Mouse (Mus musculus): Measurements from ENCODE around the gene Slc37a3. TPM values are rescaled to one million over a fixed set of nuclear protein-coding genes. Genes with fewer than 3 reads are reported as not detected.
"Not testable (repeated sequence)": the region's sequence is repeated elsewhere in the genome, so short reads cannot be mapped to it uniquely, and the experiment has no call there.

Slc37a3 gene
- polyA plus RNA-seq, 1 experiment from 2014 or later, result 58.8 TPM

DNA sequence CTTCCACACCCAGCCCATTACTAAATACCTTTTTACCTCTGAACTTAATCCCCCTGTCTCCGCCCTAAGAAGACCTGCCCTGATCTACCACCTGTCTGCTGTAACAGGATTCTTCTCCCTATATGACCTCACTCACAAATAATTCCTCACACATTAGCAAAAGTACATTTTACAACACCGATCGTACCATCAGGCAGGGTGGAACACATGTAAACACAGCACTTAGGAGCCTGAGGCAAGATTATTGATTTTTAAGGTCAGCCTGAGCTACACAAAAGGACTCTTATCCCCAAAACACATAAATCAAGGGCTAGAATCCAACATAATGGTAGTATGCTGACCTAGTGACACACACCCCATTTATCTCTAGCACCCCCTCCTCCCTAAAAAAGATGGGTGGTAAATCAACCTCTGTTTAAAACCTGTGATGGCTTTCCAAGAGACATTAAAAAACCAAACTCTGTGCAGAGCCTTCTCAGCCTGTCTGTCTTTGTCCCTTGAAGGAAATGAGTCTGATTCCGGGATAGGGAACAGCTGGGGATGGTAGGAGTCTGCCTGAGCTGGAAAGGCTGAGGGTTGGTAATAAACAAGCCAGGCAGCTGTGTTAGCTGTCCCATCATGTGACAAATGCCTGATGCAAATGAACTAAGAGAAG is 4.0 kb downstream of the Slc37a3 start:
- H3K4me3 ChIP-seq (ENCODE audit: low read depth, low read length), result no peak overlapping the region
- no peak overlapping the region for H3K4me2 ChIP-seq (ENCODE audit: low read depth)
- H3K4me1 ChIP-seq (ENCODE audit: control insufficient read depth, insufficient read depth, low read length), result peaks cover 10% of the 10 kb centered on the region; the same call in 1 of the 2 replicates
- H3K27ac ChIP-seq (ENCODE audit: low read depth, low read length), result no peak overlapping the region
- peaks cover 4% of the 10 kb centered on the region for H3K36me3 ChIP-seq (ENCODE audit: control insufficient read depth, insufficient read depth, low read length)
- ATAC-seq (ENCODE audit: insufficient read depth, low FRiP score, low TSS enrichment) (peak; percentile 58), DNase-seq (ENCODE audit: low spot score) (peak; percentile 19)
- no peaks in the 10 kb centered on the region for H3K27me3 ChIP-seq (ENCODE audit: control insufficient read depth, insufficient read depth, low read length)
- H3K9ac ChIP-seq (ENCODE audit: low read length), result no peak overlapping the region
- 37% methylated on average over 4 of the region's 4 CpGs for WGBS
- no peaks in the 10 kb centered on the region for H3K9me3 ChIP-seq (ENCODE audit: control insufficient read depth, low read length)

DNA sequence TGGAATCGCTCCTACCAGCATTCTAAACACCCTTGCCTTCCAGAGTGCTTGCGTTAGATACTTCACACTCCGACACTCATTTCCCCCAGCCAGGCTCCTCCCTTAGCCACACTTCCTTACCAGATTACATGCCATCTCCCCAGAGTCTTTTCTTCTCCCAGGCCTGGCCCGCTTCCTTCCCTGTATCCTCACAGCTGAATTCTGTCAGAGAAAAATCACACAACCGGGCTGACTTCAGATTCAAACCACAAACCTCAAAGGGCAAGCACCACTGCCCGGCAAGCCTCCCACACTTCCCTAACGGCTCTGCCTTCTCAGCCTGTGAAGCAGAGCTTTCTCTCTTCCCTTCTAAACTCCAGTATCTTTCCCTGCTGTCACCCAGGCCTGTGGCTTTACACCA is 4.7 kb downstream of the Slc37a3 start:
- DNase-seq (ENCODE audit: low spot score), result no peak
- H3K27ac ChIP-seq (ENCODE audit: low read depth, low read length), result 0 out of 2 replicates have a peak overlapping the region, but pooled peaks have one; percentile 37
- no peak overlapping the region for H3K4me3 ChIP-seq (ENCODE audit: low read depth, low read length)
- H3K4me1 ChIP-seq (ENCODE audit: control insufficient read depth, insufficient read depth, low read length), result peaks cover 10% of the 10 kb centered on the region; the same call in 1 of the 2 replicates
- ATAC-seq (ENCODE audit: insufficient read depth, low FRiP score, low TSS enrichment), result no peak
- H3K27me3 ChIP-seq (ENCODE audit: control insufficient read depth, insufficient read depth, low read length), result no peaks in the 10 kb centered on the region
- H3K4me2 ChIP-seq (ENCODE audit: low read depth), result no peak overlapping the region
- H3K36me3 ChIP-seq (ENCODE audit: control insufficient read depth, insufficient read depth, low read length), result peaks cover 4% of the 10 kb centered on the region
- no peak overlapping the region for H3K9ac ChIP-seq (ENCODE audit: low read length)
- WGBS, result 47% methylated on average over 7 of the region's 7 CpGs
- no peaks in the 10 kb centered on the region for H3K9me3 ChIP-seq (ENCODE audit: control insufficient read depth, low read length)

DNA sequence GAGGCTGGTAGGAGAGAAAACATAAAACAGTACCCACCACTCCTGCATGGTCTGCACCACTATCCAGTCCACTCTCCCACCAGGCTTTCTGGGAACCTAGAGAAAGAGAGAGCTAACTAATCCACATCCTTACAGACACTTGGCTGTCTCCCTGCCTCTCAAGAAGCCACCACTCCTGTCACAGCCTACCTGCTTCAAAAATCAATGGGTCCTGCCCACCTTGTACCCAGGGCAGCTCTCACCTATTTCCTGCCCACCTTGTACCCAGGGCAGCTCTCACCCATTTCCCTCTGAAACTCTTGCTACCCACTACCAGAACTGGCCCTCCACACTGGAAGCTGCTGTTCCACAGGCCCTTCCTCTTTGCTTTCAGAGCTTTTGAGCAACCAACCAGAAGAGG is 5.4 kb downstream of the Slc37a3 start:
- Histone ChIP-seq H3K4me2 (ENCODE audit: low read depth) (no peak overlapping the region), H3K9me3 (ENCODE audit: control insufficient read depth, low read length) (no peaks in the 10 kb centered on the region), H3K27me3 (ENCODE audit: control insufficient read depth, insufficient read depth, low read length) (no peaks in the 10 kb centered on the region), H3K9ac (ENCODE audit: low read length) (no peak overlapping the region), H3K4me3 (ENCODE audit: low read depth, low read length) (no peak overlapping the region), H3K27ac (ENCODE audit: low read depth, low read length) (no peak overlapping the region), H3K36me3 (ENCODE audit: control insufficient read depth, insufficient read depth, low read length) (peaks cover 4% of the 10 kb centered on the region), H3K4me1 (ENCODE audit: control insufficient read depth, insufficient read depth, low read length) (peaks cover 10% of the 10 kb centered on the region; the same call in 1 of the 2 replicates)
- DNase-seq (ENCODE audit: low spot score) (no peak), ATAC-seq (ENCODE audit: insufficient read depth, low FRiP score, low TSS enrichment) (no peak)

DNA sequence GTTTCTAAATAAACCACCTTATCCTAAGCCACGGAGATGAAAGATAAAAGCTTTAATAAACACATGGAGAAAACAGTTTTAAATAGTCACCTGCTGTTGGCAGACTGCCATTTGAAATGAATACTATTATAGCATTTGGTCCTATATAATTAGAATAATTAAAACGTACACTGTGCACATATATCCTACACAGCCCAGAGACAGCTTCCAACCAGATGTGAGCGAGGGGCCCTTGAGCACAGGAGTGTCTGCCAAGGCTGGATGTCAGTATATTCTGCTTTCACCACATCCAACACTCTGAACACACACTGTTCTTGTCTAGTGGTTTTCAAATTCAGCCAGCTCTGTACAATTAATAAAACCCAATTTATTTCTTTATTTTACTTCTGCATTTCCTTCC is 7.8 kb downstream of the Slc37a3 start:
- Histone ChIP-seq H3K4me2 (ENCODE audit: low read depth) (no peak overlapping the region), H3K9me3 (ENCODE audit: control insufficient read depth, low read length) (no peaks in the 10 kb centered on the region), H3K27ac (ENCODE audit: low read depth, low read length) (no peak overlapping the region), H3K4me3 (ENCODE audit: low read depth, low read length) (no peak overlapping the region), H3K4me1 (ENCODE audit: control insufficient read depth, insufficient read depth, low read length) (peaks cover 7% of the 10 kb centered on the region; the same call in 1 of the 2 replicates), H3K27me3 (ENCODE audit: control insufficient read depth, insufficient read depth, low read length) (no peaks in the 10 kb centered on the region), H3K36me3 (ENCODE audit: control insufficient read depth, insufficient read depth, low read length) (peaks cover 4% of the 10 kb centered on the region), H3K9ac (ENCODE audit: low read length) (no peak overlapping the region)
- DNase-seq (ENCODE audit: low spot score) (no peak), ATAC-seq (ENCODE audit: insufficient read depth, low FRiP score, low TSS enrichment) (no peak)
- WGBS, result 91% methylated on average over 3 of the region's 3 CpGs

DNA sequence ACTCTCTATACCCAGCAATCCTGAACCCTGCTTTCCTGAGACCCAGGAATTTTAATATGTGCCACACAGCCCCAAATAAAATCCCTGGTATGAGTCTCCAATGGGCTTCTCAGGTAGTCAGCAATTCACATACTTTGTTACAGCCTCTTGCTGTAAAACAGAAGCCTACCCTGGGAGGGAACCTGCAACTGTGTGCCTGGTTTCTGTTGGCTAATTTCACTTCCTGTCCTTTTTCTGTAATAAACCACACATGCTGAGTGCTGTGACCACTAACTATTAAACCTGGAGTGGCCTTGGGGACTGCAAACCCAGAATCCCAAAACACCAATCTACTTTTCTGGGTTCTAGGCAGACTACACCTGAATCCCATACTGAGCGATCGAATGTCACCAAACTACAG is 14.8 kb downstream of the Slc37a3 start:
- no peaks in the 10 kb centered on the region for H3K4me1 ChIP-seq (ENCODE audit: control insufficient read depth, insufficient read depth, low read length)
- WGBS, result 90% methylated on average over 2 of the region's 2 CpGs
- no peak for DNase-seq (ENCODE audit: low spot score)
- H3K9ac ChIP-seq (ENCODE audit: low read length), result no peak overlapping the region
- no peaks in the 10 kb centered on the region for H3K27me3 ChIP-seq (ENCODE audit: control insufficient read depth, insufficient read depth, low read length)
- ATAC-seq (ENCODE audit: insufficient read depth, low FRiP score, low TSS enrichment), result no peak
- no peaks in the 10 kb centered on the region for H3K9me3 ChIP-seq (ENCODE audit: control insufficient read depth, low read length)
- H3K27ac ChIP-seq (ENCODE audit: low read depth, low read length), result no peak overlapping the region
- no peak overlapping the region for H3K4me2 ChIP-seq (ENCODE audit: low read depth)
- H3K4me3 ChIP-seq (ENCODE audit: low read depth, low read length), result no peak overlapping the region
- peaks cover 2% of the 10 kb centered on the region; the same call in 1 of the 2 replicates for H3K36me3 ChIP-seq (ENCODE audit: control insufficient read depth, insufficient read depth, low read length)

DNA sequence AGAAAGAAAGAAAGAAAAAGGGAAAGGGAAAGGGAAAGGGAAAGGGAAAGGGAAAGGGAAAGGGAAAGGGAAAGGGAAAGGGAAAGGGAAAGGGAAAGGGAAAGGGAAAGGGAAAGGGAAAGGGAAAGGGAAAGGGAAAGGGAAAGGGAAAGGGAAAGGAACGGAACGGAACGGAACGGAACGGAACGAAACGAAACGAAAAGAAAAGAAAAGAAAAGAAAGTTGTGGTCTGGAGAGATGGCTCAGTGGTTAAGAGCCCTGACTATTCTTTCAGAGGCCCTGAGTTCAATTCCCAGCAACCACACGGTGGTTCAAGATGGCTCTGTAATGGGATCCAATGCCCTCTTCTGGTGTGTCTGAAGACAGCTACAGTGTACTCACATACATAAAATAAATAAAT is 18.3 kb downstream of the Slc37a3 start:
- H3K27ac ChIP-seq (ENCODE audit: low read depth, low read length); H3K9me3 ChIP-seq (ENCODE audit: control insufficient read depth, low read length); H3K4me1 ChIP-seq (ENCODE audit: control insufficient read depth, insufficient read depth, low read length); H3K27me3 ChIP-seq (ENCODE audit: control insufficient read depth, insufficient read depth, low read length); H3K9ac ChIP-seq (ENCODE audit: low read length); DNase-seq (ENCODE audit: low spot score); H3K36me3 ChIP-seq (ENCODE audit: control insufficient read depth, insufficient read depth, low read length); ATAC-seq (ENCODE audit: insufficient read depth, low FRiP score, low TSS enrichment); H3K4me3 ChIP-seq (ENCODE audit: low read depth, low read length); H3K4me2 ChIP-seq (ENCODE audit: low read depth): not testable (repeated sequence)
- WGBS, result 98% methylated on average over 9 of the region's 9 CpGs

- Histone ChIP-seq H3K9ac (ENCODE audit: low read length) (no peak overlapping the region; the same call in 1 of the 2 replicates), H3K4me1 (ENCODE audit: control insufficient read depth, insufficient read depth, low read length) (peaks cover 28% of the 10 kb centered on the region), H3K9me3 (ENCODE audit: control insufficient read depth, low read length) (no peaks in the 10 kb centered on the region), H3K4me3 (ENCODE audit: low read depth, low read length) (no peak overlapping the region), H3K4me2 (ENCODE audit: low read depth) (no peak overlapping the region), H3K27me3 (ENCODE audit: control insufficient read depth, insufficient read depth, low read length) (no peaks in the 10 kb centered on the region), H3K27ac (ENCODE audit: low read depth, low read length) (peak overlapping the region; percentile 73; the same call in 1 of the 2 replicates), H3K36me3 (ENCODE audit: control insufficient read depth, insufficient read depth, low read length) (peaks cover 5% of the 10 kb centered on the region; the same call in 1 of the 2 replicates)
- WGBS, result 68% methylated on average over 6 of the region's 6 CpGs
- ATAC-seq (ENCODE audit: insufficient read depth, low FRiP score, low TSS enrichment) (no peak), DNase-seq (ENCODE audit: low spot score) (no peak)
Observed at GRCm38 (mm10) chr6:39348946-39349345, 28.5 kb downstream of the Slc37a3 start.

GRCm38 (mm10) chr6:39347880-39348814 is 29.3 kb downstream of the Slc37a3 start:
- Histone ChIP-seq H3K27me3 (ENCODE audit: control insufficient read depth, insufficient read depth, low read length) (no peaks in the 10 kb centered on the region), H3K9ac (ENCODE audit: low read length) (peak overlapping the region; percentile 3; the same call in 1 of the 2 replicates), H3K4me2 (ENCODE audit: low read depth) (no peak overlapping the region), H3K27ac (ENCODE audit: low read depth, low read length) (peak overlapping the region; percentile 73), H3K4me1 (ENCODE audit: control insufficient read depth, insufficient read depth, low read length) (peaks cover 28% of the 10 kb centered on the region), H3K36me3 (ENCODE audit: control insufficient read depth, insufficient read depth, low read length) (0 out of 2 replicates have a peak, but pooled peaks cover 3% of the 10 kb centered on the region), H3K4me3 (ENCODE audit: low read depth, low read length) (no peak overlapping the region), H3K9me3 (ENCODE audit: control insufficient read depth, low read length) (no peaks in the 10 kb centered on the region)
- ATAC-seq (ENCODE audit: insufficient read depth, low FRiP score, low TSS enrichment) (no peak), DNase-seq (ENCODE audit: low spot score) (peak; percentile 27)
- WGBS, result 11% methylated on average over 4 of the region's 4 CpGs

Measured in neural tube, embryonic 11.5 days (tissue).